Mouse (Mus musculus): ENCODE measurements around the gene Tes3-ps.

Tes3-ps gene

DNA sequence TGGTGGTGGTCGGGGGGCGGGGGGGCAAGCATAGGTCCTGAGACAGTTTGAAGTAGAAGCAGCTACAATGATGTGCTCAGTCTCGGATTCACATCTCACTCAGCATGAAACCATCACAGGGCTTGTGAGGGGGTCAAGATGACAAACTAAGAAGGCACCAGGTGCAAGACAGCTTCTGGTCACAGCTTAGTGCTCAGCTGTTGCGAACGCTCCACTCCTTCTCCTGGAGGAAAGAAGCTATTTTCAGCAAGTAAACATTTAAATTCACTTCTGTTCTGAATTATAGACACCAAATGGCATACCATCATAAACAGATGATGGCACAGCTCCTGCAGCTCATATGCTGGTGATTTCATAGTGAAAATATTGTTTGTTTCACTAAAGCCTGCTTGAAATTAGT lies 7.7 kb upstream of the Tes3-ps start:
- in situ Hi-C loops (cut with MboI; ENCODE audit: unreplicated experiment in 2 of 2) = no loop called here

DNA sequence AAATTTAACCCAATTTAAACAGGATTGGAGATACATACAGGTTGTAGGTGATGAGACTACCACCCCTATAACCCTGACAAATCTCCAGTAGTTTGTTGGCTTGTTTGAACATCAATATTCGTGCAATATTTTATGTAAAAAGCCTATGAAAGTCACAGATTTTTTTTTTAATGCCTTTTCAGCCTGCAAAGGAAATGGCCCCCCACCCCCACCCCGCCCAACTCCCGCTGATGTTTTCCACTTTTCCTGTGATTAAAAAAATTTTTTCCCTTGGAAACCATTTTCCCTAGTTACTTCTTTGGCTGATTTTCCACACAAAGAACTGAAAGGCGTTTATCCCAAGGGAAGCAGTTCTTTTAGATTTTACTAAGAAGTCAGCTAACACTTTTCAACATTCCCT lies 11.4 kb downstream of the Tes3-ps start, which contains the start of gene Ecm2:
Ecm2 (plus strand) TSS at position 301 of the 400 bp plus-strand sequence.
- in situ Hi-C loops (cut with MboI; ENCODE audit: unreplicated experiment in 2 of 2) = no loop called here

DNA sequence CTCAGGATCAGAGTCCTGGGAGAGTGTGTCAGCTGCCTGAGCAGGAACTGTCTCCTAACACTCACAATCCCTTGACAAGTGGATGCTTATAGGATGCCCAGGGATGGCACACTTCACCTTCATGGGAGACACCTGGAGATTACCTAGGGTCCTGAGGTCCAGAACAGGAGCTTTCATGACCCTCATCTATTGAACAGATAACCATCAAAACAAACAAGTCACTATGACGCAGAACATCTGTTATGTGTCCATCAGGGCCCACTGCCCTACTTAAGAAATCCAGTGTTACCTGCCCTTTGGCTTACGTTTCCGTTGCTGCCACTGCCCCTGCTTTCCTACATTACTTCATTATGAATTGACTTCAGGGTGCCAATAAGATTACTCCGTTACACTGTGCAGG lies 12.7 kb downstream of the Tes3-ps start:
- in situ Hi-C loops (cut with MboI; ENCODE audit: unreplicated experiment in 2 of 2) = no loop called here

DNA sequence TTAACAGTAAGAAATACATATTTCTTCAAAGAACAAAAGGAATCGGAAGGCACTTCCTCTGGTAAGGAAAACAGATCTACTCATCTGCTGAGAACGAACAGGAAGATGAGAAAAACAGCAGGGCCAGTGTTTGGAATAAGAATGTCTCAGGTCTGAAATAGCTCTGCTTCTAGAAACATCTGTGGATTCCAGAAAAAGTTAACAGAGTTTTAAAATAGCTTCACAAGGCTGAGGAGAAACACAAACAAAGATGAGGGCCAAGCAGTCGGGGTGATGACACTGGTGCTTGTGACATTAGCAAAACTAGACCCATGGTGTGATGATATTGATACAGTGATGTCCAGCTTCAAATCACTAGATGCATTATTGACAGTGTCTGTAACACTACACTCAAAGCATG lies 14.1 kb downstream of the Tes3-ps start:
- in situ Hi-C loops (cut with MboI; ENCODE audit: unreplicated experiment in 2 of 2) = no loop called here

DNA sequence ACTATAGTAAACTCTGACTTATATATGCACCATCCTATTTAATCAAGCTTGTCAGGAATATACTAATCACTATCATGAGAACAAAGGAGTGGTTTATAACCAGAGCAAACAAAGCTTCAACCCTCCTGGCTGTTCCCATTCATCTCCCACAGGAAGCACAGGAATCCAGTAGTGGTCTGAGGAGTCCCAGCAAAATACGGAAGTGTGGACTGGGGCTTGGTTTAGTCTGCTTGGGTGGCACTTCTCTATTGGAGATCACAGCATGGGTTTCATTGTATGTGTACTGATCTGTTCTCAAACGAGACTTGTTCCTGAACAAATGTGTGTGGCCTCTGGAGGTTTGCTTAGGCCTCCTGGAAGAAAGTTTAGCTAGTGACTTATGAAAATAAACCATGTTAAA lies 25.6 kb downstream of the Tes3-ps start:
- in situ Hi-C loops (cut with MboI; ENCODE audit: unreplicated experiment in 2 of 2) = no loop called here

DNA sequence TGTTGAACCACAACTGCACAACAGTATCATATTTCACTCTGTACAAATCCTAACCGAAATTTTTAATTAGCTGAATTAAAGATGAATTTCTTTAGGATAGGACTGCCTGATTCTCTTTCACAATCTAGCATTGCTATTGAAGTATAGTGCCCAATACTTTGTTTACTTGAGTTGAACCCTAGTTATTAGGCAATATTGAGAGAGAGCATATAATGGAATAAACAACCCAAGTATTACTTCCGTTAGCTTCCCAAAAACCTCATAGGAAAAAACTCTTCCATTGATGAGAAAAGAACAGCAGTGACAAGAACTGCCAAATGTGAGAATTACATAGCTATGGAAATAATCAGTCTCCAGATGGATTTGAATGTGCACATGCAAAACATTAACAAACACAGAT lies 33.1 kb downstream of the Tes3-ps start:
- in situ Hi-C loops (cut with MboI; ENCODE audit: unreplicated experiment in 2 of 2) = no loop called here

DNA sequence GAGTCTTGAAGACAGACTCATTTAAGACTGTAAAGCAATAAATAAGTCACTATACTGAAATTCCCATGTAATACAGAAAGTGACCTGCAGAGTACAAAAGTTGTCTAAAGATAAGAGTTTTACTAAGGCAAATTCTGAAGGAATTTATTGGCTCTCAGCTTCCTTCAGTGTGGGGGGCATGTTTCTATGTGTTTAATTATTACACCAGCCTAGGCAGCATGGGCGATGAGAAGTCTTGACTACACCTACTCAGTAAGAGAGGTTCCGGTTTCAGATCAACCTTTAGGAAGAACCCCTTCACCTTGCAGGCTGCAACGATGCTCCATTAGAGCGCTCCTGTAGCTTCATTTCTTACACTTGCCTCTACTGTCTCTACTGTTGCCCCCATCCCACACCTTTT lies 37.5 kb downstream of the Tes3-ps start:
- in situ Hi-C loops (cut with MboI; ENCODE audit: unreplicated experiment in 2 of 2) = no loop called here

DNA sequence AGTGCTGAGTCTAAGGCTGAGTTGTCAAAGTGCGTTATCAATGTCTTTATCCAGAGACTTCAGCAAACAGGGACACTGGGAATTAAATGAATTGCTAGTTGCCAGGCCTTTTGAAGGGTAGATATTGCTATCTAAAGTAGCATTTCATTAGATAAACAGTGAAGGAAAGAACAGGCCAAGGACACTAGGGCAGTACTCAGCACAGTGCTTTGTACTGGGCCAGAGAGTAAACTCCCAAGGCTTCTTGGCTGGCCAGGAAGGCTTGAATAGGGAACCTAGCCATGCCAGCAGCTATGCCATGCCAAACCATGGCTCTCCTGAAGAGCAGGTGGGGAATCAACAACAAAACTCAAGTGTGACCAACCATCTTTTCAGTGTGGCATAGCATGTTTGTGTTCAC lies 43.8 kb downstream of the Tes3-ps start:
- in situ Hi-C loops (cut with MboI; ENCODE audit: unreplicated experiment in 2 of 2) = no loop called here

DNA sequence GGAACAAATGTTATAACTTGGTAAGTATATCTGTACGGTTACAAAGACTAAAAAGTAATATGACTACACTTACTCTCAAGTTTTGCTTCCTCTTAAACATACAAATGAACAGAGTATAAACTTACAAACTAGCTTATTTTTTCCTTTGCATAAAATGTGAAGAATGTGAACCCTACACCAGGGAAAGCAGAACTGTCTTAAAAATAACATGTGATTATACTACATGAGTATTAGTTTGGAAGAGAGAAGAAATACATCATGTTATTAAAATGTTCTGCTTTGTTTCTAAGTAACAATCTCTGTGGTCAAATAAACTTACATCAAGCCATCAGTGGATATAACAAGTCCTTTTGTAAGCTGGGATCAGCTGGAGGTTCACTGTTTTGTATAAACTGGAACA lies 45.6 kb downstream of the Tes3-ps start:
- in situ Hi-C loops (cut with MboI; ENCODE audit: unreplicated experiment in 2 of 2) = no loop called here

DNA sequence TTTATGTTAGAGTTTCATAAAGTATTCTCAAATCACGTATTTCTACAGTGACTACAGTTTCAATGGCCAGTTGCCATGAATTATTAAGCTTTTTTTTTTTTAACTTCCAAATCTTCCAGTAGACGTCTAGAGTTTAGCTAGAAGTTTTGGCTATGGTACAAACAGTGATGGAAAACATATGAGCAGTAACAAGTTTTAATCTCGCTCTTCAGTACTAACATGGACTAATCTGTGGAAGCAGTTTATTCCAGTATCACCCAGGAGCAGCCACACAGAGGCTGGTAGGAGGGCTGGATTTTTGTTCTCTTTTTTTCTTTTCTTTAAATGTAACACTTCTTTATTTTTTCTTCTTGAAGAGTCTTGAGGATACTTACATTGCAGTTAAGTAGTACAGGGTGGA lies 51.2 kb downstream of the Tes3-ps start, which contains the start of gene Aspn:
Aspn (plus strand) TSS at position 165 of the 400 bp plus-strand sequence.
- in situ Hi-C loops (cut with MboI; ENCODE audit: unreplicated experiment in 2 of 2) = no loop called here

DNA sequence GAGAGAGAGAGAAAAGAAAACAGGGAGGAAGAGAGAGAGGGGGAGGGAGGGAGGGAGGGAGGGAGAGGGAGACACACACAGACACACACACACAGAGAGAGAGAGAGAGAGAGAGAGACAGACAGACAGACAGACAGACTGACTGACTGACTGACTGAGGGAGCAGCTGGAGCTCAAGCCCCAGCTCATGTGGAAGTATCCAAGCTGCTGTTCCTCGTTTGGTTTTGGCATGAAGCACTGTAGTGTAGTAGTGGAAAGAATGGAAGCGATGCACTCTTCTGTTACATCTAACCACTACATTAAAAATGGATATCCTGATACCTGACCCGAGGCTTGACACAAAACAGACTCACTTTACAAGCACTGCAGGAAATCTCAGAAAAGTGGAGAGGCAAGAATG lies 52.5 kb downstream of the Tes3-ps start:
- in situ Hi-C loops (cut with MboI; ENCODE audit: unreplicated experiment in 2 of 2) = no loop called here

All from v-Abl transformed pro-B cells (cell line).